Mouse (Mus musculus): ENCODE data around the gene Wdr74. TPM values are rescaled to one million over a fixed set of nuclear protein-coding genes. Genes with fewer than 3 reads are reported as not detected.

Gene Wdr74
- total RNA-seq, 2 experiments from 2014 or later: 52.3 to 71.2 TPM

- DNase-seq: peak; percentile 96 to 97
Observed at GRCm38 (mm10) chr19:8741243-8741869, 5.7 kb downstream of the Wdr74 start, which contains the start of gene Stx5a. Gene Stx5a, plus strand, starts transcription at chr19:8741413.

- DNase-seq: peak in 1 of 2 experiments; percentile 14
Observed at GRCm38 (mm10) chr19:8742176-8742575, 6.5 kb downstream of the Wdr74 start.

GRCm38 (mm10) chr19:8745382-8745781 is 9.8 kb downstream of the Wdr74 start:
- no peak for DNase-seq

GRCm38 (mm10) chr19:8747368-8747767 is 11.7 kb downstream of the Wdr74 start:
- DNase-seq: peak in 1 of 2 experiments; percentile 27

- DNase-seq: no peak
Observed at GRCm38 (mm10) chr19:8755652-8756051, 20.0 kb downstream of the Wdr74 start.

GRCm38 (mm10) chr19:8756635-8757387 is 21.2 kb downstream of the Wdr74 start, which contains the start of gene Nxf1:
Gene Nxf1, plus strand, starts transcription at chr19:8757073.
- DNase-seq: peak; percentile 97

GRCm38 (mm10) chr19:8757471-8757998 is 21.9 kb downstream of the Wdr74 start:
- DNase-seq: no peak

- no peak for DNase-seq
Observed at GRCm38 (mm10) chr19:8758899-8759298, 23.3 kb downstream of the Wdr74 start.

GRCm38 (mm10) chr19:8760757-8761156 is 25.1 kb downstream of the Wdr74 start:
- no peak for DNase-seq

GRCm38 (mm10) chr19:8763276-8763675 is 27.6 kb downstream of the Wdr74 start:
- DNase-seq: no peak

- DNase-seq: no peak
Observed at GRCm38 (mm10) chr19:8765562-8765961, 29.9 kb downstream of the Wdr74 start.

GRCm38 (mm10) chr19:8770567-8771270 is 35.1 kb downstream of the Wdr74 start, which contains the start of gene Tmem223:
Gene Tmem223, plus strand, starts transcription at chr19:8770996.
- peak; percentile 88 to 92 for DNase-seq

- DNase-seq: no peak
Observed at GRCm38 (mm10) chr19:8772996-8773395, 37.4 kb downstream of the Wdr74 start.

- DNase-seq: no peak
Observed at GRCm38 (mm10) chr19:8773409-8773808, 37.8 kb downstream of the Wdr74 start.

- DNase-seq: peak; percentile 97
Observed at GRCm38 (mm10) chr19:8774086-8774835, 38.6 kb downstream of the Wdr74 start, which contains the start of gene Tmem179b. Gene Tmem179b, minus strand, starts transcription at chr19:8774467.

- DNase-seq: peak; percentile 48 to 64
Observed at GRCm38 (mm10) chr19:8774951-8775421, 39.4 kb downstream of the Wdr74 start.

- DNase-seq: peak; percentile 92 to 93
Observed at GRCm38 (mm10) chr19:8786008-8786781, 50.6 kb downstream of the Wdr74 start, which contains the start of gene Taf6l. Gene Taf6l, minus strand, starts transcription at chr19:8786417.

- DNase-seq: no peak
Observed at GRCm38 (mm10) chr19:8788521-8788920, 52.9 kb downstream of the Wdr74 start.

GRCm38 (mm10) chr19:8789171-8789570 is 53.5 kb downstream of the Wdr74 start:
- DNase-seq: no peak

- no peak for DNase-seq
Observed at GRCm38 (mm10) chr19:8790171-8790570, 54.5 kb downstream of the Wdr74 start.

Data from adrenal gland, postnatal 36 days (tissue).